Mouse (Mus musculus) layer of hippocampus, adult 8-10 months (tissue): ENCODE measurements around the gene Glt1d1. TPM values are rescaled to one million over a fixed set of nuclear protein-coding genes. Genes with fewer than 3 reads are reported as not detected.

Source experiments
- DNase-seq, 2 experiments: peaks; one replicate each; pipeline ENCODE4 v3.0.0; 2022; ENCODE audit warnings: low spot score in 2 of 2
- total RNA-seq, 4 experiments: library from RNA; stranded (reverse); gene quantifications; 2 replicates each; pipeline ENCODE4 v1.2.4; 2022

Glt1d1 gene
- total RNA-seq, 4 experiments from 2014 or later = 25.8 to 32.5 (median 26.7) TPM

GRCm38 (mm10) chr5:127627242-127627641 is 4.8 kb upstream of the Glt1d1 start:
- DNase-seq = no peak

DNA sequence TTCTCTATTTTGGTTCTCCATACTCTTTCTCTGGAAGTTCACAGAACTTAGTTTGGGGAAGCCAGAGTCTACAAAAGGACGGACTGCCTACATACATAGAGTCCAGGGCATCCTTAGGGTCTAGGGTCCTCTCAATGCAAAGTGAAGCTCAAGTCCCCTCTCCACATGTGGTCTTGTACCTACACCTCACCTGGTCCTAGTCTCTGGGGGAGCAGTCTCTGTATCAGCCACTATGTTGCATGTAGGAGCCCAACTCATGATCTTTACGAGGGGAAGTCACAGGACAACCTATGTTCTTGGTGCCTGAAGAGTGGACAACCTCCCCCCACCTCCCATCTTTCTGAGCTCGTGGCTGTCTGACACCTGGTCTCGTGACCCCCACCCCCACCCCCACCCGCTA is 391 bp upstream of the Glt1d1 start:
- no peak for DNase-seq

DNA sequence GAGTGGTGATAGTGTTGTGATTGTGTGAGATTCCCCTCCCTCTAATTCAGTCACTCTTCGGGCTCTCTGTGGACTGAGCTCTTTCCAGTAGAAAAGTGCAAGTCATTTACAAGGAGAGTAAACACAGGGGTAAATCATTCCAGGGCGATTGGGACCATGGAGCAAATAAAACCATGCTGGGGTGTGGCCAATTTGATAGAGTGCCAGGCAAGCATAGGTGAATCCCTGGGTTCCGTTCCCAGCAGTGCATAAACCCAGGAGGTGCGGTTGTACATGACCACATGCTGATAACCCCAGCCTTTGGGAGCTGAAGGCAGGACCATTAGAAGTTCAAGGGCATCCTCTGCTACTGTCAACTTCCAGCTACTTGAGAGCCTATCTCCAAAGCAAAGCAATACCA is 1.1 kb downstream of the Glt1d1 start:
- no peak for DNase-seq

DNA sequence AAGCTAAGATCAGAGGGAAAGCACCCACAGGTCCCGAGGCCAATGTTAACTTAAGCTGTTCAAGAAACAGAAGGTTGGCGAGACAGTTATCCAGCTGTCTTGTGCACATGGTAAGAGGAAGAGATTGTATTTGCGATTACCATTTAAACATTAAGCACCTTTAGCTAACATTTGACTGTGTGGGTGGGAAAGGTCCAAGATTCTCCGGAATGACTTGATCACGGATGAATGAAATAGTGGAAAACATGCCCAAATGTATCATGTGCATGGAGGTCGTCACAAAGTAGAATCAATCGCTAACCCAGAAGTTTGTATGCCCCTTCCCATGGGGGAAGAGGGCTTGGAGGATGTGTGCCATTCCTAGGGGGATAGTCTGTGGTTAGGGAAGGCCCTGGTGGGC is 1.6 kb downstream of the Glt1d1 start:
- no peak for DNase-seq

GRCm38 (mm10) chr5:127637622-127638021 is 5.6 kb downstream of the Glt1d1 start:
- DNase-seq = no peak

- no peak for DNase-seq
Observed at GRCm38 (mm10) chr5:127638177-127638576, 6.1 kb downstream of the Glt1d1 start.

DNA sequence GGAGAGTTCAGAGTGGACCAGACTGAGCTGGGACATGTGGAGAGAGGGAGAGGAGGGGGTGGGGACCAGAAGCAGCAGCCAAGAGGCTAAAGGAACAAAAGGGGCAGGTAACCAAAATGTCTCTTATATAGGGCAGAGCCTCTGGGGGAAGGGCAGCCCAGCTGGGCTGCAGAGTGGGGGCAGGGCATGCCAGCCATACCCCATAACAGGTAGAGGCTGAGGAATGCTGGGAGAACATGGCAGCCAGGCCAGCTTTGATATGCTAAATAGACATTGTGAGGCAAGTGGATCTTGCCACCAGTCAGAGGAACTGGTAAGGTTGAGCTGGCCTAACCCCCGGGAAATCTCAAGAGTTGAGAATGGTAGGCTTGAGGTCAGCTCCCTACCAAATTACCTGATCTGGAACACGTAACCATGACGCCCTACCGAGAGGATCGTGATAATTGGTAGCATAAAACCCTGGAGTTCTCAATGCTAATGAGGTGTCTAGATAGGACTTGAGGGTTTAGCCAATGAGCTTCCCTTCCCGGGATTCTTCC is 7.1 kb downstream of the Glt1d1 start:
- no peak for DNase-seq

DNA sequence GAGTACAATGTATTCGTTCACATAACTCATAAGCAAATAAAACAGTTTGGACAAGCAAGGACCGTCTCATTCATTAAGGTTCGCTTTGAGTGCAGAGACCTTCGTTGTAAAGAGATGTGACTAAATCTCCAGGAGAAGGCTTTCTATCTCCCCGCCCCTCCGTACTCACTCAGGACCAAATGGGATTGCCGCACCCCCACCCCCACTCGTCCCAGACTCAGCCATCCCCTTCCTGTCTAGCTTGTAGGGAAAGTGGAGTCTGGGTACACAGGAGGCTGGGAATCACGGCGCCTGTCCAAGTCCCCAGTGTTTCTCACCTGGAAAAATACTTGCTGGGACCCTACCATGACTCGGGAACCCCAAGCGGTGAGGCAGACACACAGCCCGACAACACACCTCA is 7.6 kb downstream of the Glt1d1 start:
- no peak for DNase-seq

GRCm38 (mm10) chr5:127640359-127640758 is 8.3 kb downstream of the Glt1d1 start:
- no peak for DNase-seq

- peak in 1 of 2 experiments; percentile 12 for DNase-seq
Observed at GRCm38 (mm10) chr5:127641185-127641958, 9.3 kb downstream of the Glt1d1 start.

DNA sequence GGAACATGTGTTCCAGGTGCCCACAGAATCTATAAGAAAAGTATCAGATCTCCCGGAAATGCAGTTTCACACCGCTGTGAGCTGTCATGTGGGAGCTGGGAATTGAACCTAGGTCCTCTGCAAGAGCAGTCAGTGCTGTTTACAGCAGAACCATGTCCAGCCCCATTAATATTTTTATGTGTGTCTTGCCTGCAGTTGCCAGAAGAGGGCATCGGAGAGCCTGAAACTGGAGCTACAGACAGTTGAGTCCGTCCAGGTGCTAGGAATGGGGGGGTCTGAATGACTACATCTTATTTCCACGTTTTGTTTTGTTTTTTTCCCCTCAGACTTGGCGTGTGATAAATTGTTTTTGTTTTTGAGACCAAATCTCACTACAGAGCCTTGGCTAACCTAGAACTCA is 16.0 kb downstream of the Glt1d1 start:
- peak in 1 of 2 experiments; percentile 40 for DNase-seq

DNA sequence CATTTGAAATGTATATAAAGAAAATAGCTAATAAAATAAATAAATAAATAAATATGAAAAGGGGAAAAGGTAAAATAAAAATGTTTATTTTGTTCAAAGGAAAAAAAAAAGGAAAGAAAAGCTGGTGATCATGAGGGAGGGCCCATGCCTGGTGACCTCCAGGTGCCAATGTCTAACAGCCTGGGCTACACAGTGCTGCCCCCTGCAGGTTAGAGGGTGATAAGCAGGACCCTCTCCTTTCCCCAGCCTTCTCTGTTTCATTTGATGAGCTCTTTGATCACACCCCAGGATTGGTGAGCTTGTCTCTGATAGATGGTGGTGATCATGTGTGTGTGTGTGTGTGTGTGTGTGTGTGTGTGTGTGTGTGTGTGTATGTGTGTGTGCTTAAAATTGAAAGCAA is 17.0 kb downstream of the Glt1d1 start:
- DNase-seq = peak in 1 of 2 experiments; percentile 11

GRCm38 (mm10) chr5:127658257-127658656 is 26.2 kb downstream of the Glt1d1 start:
- no peak for DNase-seq

- DNase-seq = no peak
Observed at GRCm38 (mm10) chr5:127659312-127659711, 27.2 kb downstream of the Glt1d1 start.

GRCm38 (mm10) chr5:127660267-127660666 is 28.2 kb downstream of the Glt1d1 start:
- no peak for DNase-seq

DNA sequence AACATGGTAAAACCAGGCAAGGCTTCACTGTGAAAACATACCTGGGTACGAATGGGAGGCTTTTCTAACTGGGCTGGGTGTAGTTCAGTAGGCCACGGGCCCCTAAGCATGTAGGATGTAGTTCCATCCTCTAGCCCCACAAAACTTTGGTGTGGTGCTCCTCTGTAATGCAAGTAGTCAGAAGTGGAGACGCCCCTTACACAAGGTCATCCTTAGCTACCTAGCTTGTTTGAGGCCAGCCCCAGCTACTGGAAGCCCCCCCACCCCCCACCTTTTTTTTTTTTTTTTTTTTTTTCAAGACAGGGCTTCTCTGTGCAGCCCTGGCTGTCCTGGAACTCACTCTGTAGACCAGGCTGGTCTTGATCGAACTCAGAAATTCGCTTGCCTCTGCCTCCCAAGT is 28.9 kb downstream of the Glt1d1 start:
- DNase-seq = no peak

DNA sequence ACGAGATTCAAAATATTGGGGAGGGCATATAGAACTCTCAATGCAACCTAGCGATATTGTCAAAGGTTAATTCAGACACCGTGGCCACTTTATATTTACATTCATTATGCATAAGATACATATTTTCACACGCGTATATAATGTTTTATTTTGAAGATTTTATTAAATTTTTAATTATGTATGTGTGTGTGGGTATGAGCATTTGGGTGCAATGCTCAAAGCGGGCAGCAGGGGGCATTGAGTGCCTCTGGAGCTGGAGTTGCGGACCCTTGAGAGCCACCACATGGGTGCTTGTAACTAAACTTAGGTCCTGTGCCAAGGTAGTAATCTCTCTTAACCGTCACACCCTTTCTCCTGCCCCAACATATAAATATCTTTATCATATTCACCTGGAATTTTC is 41.9 kb downstream of the Glt1d1 start:
- no peak for DNase-seq

- no peak for DNase-seq
Observed at GRCm38 (mm10) chr5:127677561-127677960, 45.5 kb downstream of the Glt1d1 start.

- DNase-seq = no peak
Observed at GRCm38 (mm10) chr5:127678501-127678900, 46.4 kb downstream of the Glt1d1 start.

GRCm38 (mm10) chr5:127688568-127689170 is 56.6 kb downstream of the Glt1d1 start:
- DNase-seq = no peak

- DNase-seq = no peak
Observed at GRCm38 (mm10) chr5:127691085-127691484, 59.0 kb downstream of the Glt1d1 start.

- DNase-seq = no peak
Observed at GRCm38 (mm10) chr5:127691581-127691980, 59.5 kb downstream of the Glt1d1 start.

- no peak for DNase-seq
Observed at GRCm38 (mm10) chr5:127695898-127696297, 63.8 kb downstream of the Glt1d1 start.
